Mouse (Mus musculus): ENCODE data around the gene Tbl3. TPM values are rescaled to one million over a fixed set of nuclear protein-coding genes. Genes with fewer than 3 reads are reported as not detected.

Tbl3 gene
- total RNA-seq, 2 experiments from 2014 or later = 16.7 to 19.4 TPM

DNA sequence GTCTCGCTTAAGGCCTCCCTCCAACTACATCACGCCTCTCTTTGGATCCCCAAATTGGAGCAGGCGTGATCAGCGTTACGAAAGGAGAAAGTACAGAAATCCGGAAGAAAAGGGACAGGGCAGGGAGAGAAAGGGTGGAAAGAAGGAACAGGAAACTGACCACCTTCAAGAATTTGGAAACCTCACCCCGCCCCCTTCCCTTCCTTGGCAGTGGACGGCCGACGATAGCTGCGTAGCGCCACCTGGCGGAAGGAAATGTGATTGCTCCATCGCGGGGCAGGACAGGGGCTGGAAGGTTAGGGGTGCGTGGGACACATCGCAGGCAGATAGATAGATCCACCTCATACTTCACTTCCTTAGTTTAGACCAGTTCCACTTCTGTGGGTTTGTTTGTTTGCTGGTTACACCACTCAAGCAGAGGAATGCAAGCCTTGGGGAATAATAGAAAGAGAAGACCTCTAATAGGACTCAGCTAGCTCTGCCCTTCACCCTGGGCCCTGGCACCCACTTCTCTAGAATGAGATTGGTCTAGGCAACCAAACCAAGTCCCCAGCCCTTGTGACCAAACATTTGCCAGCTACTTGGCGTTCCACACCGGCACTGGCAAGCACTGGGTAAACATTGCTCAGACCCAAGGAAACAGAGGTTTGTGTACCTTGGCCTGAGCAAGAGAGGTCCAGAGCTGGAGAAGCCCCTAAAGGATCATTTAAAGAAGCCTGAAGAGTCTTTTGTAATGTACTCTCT is 53.3 kb downstream of the Tbl3 start:
- DNase-seq = peak; percentile 79

DNA sequence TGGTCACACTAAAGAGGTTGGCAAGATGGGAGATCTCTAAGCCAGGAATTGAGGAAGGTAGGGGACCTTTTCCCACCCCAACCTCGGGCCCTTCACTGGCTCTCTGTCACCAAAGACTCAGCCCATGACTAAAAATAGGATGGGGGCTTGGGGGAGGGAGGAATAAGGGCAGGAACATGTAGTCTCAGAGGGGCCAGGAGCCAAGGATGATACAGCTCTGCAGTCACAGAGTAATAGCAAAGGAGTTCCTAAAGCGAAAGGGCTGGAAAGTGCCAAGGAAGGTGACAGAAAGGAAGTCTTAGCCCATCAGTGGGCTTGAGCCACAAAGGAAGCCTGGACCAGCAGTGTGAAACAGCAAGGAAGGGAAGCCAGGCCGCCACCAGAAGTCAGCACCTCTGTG is 55.6 kb downstream of the Tbl3 start:
- DNase-seq = no peak

DNA sequence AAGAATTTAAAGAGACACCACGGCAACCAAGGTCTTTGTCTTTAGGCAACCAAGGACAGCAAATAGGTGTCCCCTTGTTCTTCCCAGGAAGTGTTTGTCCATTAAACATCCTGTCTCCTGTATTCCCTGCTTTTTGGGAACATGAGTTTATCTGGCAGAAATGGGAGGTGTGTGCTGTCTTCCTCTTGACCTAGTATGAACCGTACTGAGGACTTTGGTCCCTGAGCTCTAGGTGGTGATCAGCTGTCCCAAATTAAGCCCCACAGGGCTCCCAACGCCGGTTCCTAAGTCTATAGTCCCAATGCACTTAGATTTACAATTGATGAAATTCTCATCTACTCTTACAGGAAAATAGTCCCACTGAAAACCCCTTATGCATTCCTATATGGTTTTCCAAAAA is 56.7 kb downstream of the Tbl3 start:
- no peak for DNase-seq

DNA sequence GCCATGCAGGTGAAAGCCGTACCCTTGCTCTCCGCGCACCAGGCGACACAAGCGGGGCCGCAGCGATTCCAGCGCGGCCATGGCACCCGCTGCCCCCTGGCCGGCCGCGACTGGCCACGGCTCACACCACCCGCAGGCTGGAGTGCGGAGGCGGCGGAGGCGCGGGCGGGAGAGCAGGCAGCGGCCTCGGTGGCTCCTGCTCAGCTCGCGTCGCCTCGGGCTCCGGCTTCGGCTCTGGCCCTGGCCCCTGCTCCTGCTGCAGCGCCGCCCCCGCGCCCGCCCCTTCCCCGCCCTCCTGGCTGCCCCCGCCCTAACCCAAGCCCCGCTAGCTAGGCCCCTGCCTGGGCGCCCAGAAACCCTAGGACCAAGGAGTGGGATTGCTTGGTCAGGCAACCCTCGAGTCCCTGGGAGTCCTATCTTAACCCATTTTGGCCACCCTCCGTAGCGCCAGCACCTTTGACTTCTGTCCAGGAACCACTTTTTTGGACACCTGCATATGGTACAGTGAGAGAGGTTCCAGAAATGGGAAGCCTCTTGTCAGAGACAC is 57.3 kb downstream of the Tbl3 start, which contains the start of gene Slc9a3r2:
TSS of gene Slc9a3r2 (minus strand) at position 258 of the 547 bp plus-strand sequence.
- DNase-seq = peak; percentile 65

DNA sequence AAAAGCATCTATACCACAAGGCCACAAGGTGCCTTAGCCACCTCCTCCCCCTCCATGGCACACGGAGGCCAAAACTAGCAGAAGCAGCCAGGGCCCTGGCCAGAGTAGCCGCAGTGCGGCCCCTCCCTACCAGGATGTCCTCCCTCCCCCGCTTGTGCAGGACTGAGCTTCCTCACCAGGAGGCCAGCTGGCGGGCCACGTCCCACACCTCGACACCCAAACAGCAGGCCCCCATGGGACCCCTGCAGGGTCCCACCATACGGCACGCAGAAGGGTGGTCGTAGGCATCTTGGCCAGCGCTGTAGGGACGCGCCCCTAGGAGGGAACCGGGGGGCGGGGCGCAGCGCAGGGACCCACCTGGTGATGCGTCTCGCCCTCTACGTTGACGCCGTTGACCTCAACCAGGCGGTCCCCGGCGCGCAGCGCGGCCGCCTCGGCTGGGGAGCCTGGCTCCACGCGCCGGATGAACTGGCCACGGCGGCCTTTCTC is 57.8 kb downstream of the Tbl3 start:
- DNase-seq = peak; percentile 48

DNA sequence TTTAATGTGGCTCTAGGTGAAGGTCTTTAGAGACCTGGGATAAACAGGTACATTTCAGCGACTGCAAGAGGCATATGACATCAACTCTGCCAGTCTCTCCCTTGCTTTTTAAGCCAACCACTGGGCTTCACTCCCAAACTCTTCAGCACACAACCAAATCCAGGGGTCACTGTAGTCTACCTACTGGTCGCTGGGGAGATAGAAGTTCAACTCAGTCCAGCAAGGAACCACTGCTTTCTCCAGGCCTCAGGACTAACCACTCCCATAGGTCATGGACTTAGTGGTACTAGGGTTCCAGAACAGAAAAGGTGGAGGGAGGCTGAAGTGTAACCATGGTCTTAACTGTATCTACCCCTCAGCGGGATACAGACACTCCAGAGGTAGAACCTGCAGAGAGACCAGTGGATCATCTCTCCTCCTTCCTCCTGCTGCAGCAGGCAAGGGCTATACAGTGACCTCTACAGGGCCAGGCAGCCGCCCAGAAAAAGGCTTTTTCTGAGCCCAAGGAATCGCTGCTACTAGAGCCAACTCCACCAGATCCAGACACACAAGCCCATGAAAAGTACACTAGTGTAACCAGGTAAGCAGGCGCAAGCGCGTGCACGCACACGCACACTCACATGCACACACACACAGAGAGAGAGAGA is 58.6 kb downstream of the Tbl3 start:
- DNase-seq = no peak

Other genes with a start within 250 kb of the Tbl3 start
- 10 to 100 TPM; 10.8 to 17.3 TPM for gene E4f1, start 237.3 kb downstream of the Tbl3 start, total RNA-seq (2021)
- gene Pgp, start 237.3 kb downstream of the Tbl3 start, total RNA-seq (2021) = 10 to 100 TPM; 34.1 to 39.2 TPM
- under 1 TPM; 0.65 to 0.73 TPM for gene Bricd5, start 233.8 kb downstream of the Tbl3 start, total RNA-seq (2021)
- gene Mlst8, start 228.6 kb downstream of the Tbl3 start, total RNA-seq (2021) = 10 to 100 TPM; 10.8 to 12.1 TPM
- under 1 TPM; 0.56 to 0.68 TPM for gene Caskin1, start 219.1 kb downstream of the Tbl3 start, total RNA-seq (2021)
- 10 to 100 TPM; 47.2 to 60.9 TPM for gene Traf7, start 179.7 kb downstream of the Tbl3 start, total RNA-seq (2021)
- under 1 TPM; 0.18 to 0.47 TPM for gene Rab26, start 173.4 kb downstream of the Tbl3 start, total RNA-seq (2021)
- 10 to 100 TPM; 34.6 to 49.1 TPM for gene Pkd1, start 157.8 kb downstream of the Tbl3 start, total RNA-seq (2021)
- 10 to 100 TPM; 51.7 to 61.1 TPM for gene Tsc2, start 75.0 kb downstream of the Tbl3 start, total RNA-seq (2021)
- 1 to 10 TPM; 4.3 TPM for gene Nthl1, start 75.0 kb downstream of the Tbl3 start, total RNA-seq (2021)
- 10 to 100 TPM; 30.1 to 33.4 TPM for gene Slc9a3r2, start 57.3 kb downstream of the Tbl3 start, total RNA-seq (2021)
- gene Npw, start 49.2 kb downstream of the Tbl3 start, total RNA-seq (2021) = not detected
- gene Zfp598, start 38.0 kb downstream of the Tbl3 start, total RNA-seq (2021) = 10 to 100 TPM; 18.0 to 21.0 TPM
- under 1 TPM; 0.16 to 0.52 TPM for gene Syngr3, start 17.7 kb downstream of the Tbl3 start, total RNA-seq (2021)
- 10 to 100 TPM; 22.2 to 24.6 TPM for gene Gfer, start 11.5 kb downstream of the Tbl3 start, total RNA-seq (2021)
- 1 to 10 TPM; 1.6 to 1.9 TPM for gene Noxo1, start 11.4 kb downstream of the Tbl3 start, total RNA-seq (2021)
- gene Rnf151, start 10.4 kb upstream of the Tbl3 start, total RNA-seq (2021) = not detected
- 100 to 1,000 TPM; 732 to 736 TPM for gene Rps2, start 10.5 kb upstream of the Tbl3 start, total RNA-seq (2021)
- 100 to 1,000 TPM; 400 to 516 TPM for gene Ndufb10, start 16.8 kb upstream of the Tbl3 start, total RNA-seq (2021)
- gene Rpl3l, start 20.2 kb upstream of the Tbl3 start, total RNA-seq (2021) = 100 to 1,000 TPM; 593 to 752 TPM
- gene Msrb1, start 29.0 kb upstream of the Tbl3 start, total RNA-seq (2021) = 100 to 1,000 TPM; 127 to 132 TPM
- gene Hs3st6, start 45.3 kb upstream of the Tbl3 start, total RNA-seq (2021) = under 1 TPM in 1 of 2 experiments, not detected in 1; 0.32 TPM
- gene Meiob, start 96.6 kb upstream of the Tbl3 start, total RNA-seq (2021) = not detected
- 10 to 100 TPM; 78.0 to 86.1 TPM for gene Hagh, start 132.5 kb upstream of the Tbl3 start, total RNA-seq (2021)
- 10 to 100 TPM; 30.7 to 33.6 TPM for gene Fahd1, start 142.7 kb upstream of the Tbl3 start, total RNA-seq (2021)
- 1 to 10 TPM; 3.6 to 7.0 TPM for gene Igfals, start 158.3 kb upstream of the Tbl3 start, total RNA-seq (2021)
- gene Nubp2, start 178.7 kb upstream of the Tbl3 start, total RNA-seq (2021) = 10 to 100 TPM; 15.0 to 18.5 TPM
- gene Spsb3, start 179.0 kb upstream of the Tbl3 start, total RNA-seq (2021) = 10 to 100 TPM; 28.2 to 30.4 TPM
- gene Eme2, start 187.4 kb upstream of the Tbl3 start, total RNA-seq (2021) = 10 to 100 TPM; 12.0 to 20.8 TPM
- gene Mrps34, start 187.5 kb upstream of the Tbl3 start, total RNA-seq (2021) = 100 to 1,000 TPM; 108 to 121 TPM
- gene Nme3, start 188.8 kb upstream of the Tbl3 start, total RNA-seq (2021) = 10 to 100 TPM; 13.5 to 14.7 TPM
- gene Mapk8ip3, start 229.3 kb upstream of the Tbl3 start, total RNA-seq (2021) = 10 to 100 TPM; 23.5 to 37.8 TPM